Mouse (Mus musculus): ENCODE measurements around the gene Filip1. TPM values are rescaled to one million over a fixed set of nuclear protein-coding genes. Genes with fewer than 3 reads are reported as not detected.
A peak's percentile ranks its signal among the peaks of the same experiment; 100 is the strongest.

The Filip1 gene
- polyA plus RNA-seq, 1 experiment from 2014 or later = 1.8 TPM

- Histone ChIP-seq H3K9me3 (ENCODE audit: control insufficient read depth, low read length) (no peaks in the 10 kb centered on the region), H3K9ac (ENCODE audit: low read depth, low read length) (no peak overlapping the region), H3K36me3 (ENCODE audit: control insufficient read depth, insufficient read depth, low read length) (no peaks in the 10 kb centered on the region), H3K4me1 (replicated peaks; ENCODE audit: control insufficient read depth, insufficient read depth, low read length) (no peaks in the 10 kb centered on the region; the same call in 1 of the 2 replicates), H3K4me3 (ENCODE audit: low read depth, low read length) (no peak overlapping the region), H3K27me3 (replicated peaks; ENCODE audit: control insufficient read depth, insufficient read depth, low read length) (no peaks in the 10 kb centered on the region), H3K27ac (ENCODE audit: low read depth, low read length) (no peak overlapping the region), H3K4me2 (no peak overlapping the region)
- WGBS = 93% methylated on average over 1 of the region's 1 CpGs
- DNase-seq (ENCODE audit: low spot score) (no peak), ATAC-seq (replicated peaks; ENCODE audit: low FRiP score) (no peak)
Measured at GRCm38 (mm10) chr9:79892183-79892582, 120.5 kb downstream of the Filip1 start.

GRCm38 (mm10) chr9:79890488-79890887, 122.2 kb downstream of the Filip1 start:
- H3K27me3 ChIP-seq (replicated peaks; ENCODE audit: control insufficient read depth, insufficient read depth, low read length) = no peaks in the 10 kb centered on the region
- WGBS = 69% methylated on average over 4 of the region's 4 CpGs
- H3K4me2 ChIP-seq = no peak overlapping the region
- DNase-seq (ENCODE audit: low spot score) = no peak
- no peak overlapping the region for H3K9ac ChIP-seq (ENCODE audit: low read depth, low read length)
- no peaks in the 10 kb centered on the region for H3K36me3 ChIP-seq (ENCODE audit: control insufficient read depth, insufficient read depth, low read length)
- H3K4me3 ChIP-seq (ENCODE audit: low read depth, low read length) = no peak overlapping the region
- no peaks in the 10 kb centered on the region for H3K9me3 ChIP-seq (ENCODE audit: control insufficient read depth, low read length)
- no peaks in the 10 kb centered on the region; the same call in 1 of the 2 replicates for H3K4me1 ChIP-seq (replicated peaks; ENCODE audit: control insufficient read depth, insufficient read depth, low read length)
- ATAC-seq (replicated peaks; ENCODE audit: low FRiP score) = no peak
- H3K27ac ChIP-seq (ENCODE audit: low read depth, low read length) = no peak overlapping the region

DNA sequence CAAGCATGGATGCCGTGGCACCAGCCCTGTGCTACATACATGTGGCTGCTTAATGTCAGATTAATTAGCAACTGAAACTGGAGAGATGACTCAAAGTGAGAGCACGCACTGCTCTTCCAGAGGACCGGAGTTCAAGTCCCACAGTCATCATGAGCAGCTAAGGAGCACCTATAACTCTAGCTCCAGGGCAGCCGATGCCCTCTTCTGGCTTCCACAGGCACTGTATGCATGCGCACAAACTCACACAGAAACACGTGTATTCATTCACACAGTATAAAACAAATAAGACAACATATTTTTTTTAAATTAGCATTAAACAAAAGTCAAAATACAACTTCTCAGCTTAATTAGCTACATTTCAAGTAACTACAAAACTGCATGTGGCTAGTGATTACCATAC, 123.5 kb downstream of the Filip1 start:
- H3K4me1 ChIP-seq (replicated peaks; ENCODE audit: control insufficient read depth, insufficient read depth, low read length) = no peaks in the 10 kb centered on the region; the same call in 1 of the 2 replicates
- DNase-seq (ENCODE audit: low spot score) (no peak), ATAC-seq (replicated peaks; ENCODE audit: low FRiP score) (no peak)
- no peaks in the 10 kb centered on the region for H3K9me3 ChIP-seq (ENCODE audit: control insufficient read depth, low read length)
- no peak overlapping the region for H3K4me3 ChIP-seq (ENCODE audit: low read depth, low read length)
- H3K36me3 ChIP-seq (ENCODE audit: control insufficient read depth, insufficient read depth, low read length) = no peaks in the 10 kb centered on the region
- H3K4me2 ChIP-seq = no peak overlapping the region
- WGBS = 83% methylated on average over 6 of the region's 6 CpGs
- H3K27ac ChIP-seq (ENCODE audit: low read depth, low read length) = no peak overlapping the region
- no peak overlapping the region for H3K9ac ChIP-seq (ENCODE audit: low read depth, low read length)
- H3K27me3 ChIP-seq (replicated peaks; ENCODE audit: control insufficient read depth, insufficient read depth, low read length) = no peaks in the 10 kb centered on the region

DNA sequence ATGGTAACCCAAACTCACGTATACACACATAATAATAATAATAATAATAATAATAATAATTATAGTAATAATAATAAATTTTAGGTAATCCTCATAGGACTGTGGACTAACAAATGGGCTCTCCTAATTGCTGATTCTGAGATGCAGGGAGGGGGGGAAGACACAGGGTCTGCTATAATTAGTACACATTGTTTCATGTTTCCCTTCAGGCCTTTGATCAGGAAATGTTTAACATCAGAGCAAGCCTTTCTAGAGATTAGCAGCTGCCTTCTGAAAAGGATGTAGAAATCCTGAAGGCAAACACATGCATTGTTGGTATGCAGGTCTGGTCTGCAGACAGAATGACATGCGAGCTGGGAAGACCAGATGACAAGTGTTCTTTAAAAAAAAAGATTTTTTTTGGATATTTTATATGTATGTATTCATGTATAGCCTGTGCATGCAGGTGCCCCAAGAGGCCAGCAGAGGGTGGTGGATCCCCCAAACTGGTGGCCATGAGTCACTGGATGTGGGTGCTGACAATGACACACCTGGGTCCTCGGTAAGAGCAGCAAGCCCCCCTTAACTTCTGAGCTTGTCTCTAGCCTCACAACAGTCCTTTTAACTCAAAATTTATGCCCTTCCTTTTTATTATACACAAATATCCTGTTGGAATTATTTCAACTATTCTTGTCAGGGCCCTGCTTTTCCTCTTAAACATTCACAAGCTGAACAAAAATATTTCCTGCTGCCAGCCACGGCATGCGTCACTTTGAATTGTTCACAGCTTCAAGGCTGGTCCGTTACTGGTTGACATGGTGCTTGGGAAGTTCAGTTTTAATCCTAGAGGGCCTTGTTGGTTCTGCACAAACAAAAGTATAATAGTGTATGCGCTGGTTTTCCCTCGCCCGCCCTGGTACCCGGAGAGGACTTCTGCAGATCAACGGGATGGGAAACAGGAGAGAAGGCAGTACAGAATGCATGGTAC, 127.1 kb downstream of the Filip1 start:
- no peaks in the 10 kb centered on the region for H3K36me3 ChIP-seq (ENCODE audit: control insufficient read depth, insufficient read depth, low read length)
- H3K4me3 ChIP-seq (ENCODE audit: low read depth, low read length) = no peak overlapping the region
- no peak overlapping the region for H3K27ac ChIP-seq (ENCODE audit: low read depth, low read length)
- no peaks in the 10 kb centered on the region for H3K4me1 ChIP-seq (replicated peaks; ENCODE audit: control insufficient read depth, insufficient read depth, low read length)
- no peaks in the 10 kb centered on the region for H3K27me3 ChIP-seq (replicated peaks; ENCODE audit: control insufficient read depth, insufficient read depth, low read length)
- ATAC-seq (replicated peaks; ENCODE audit: low FRiP score) = no peak
- H3K4me2 ChIP-seq = no peak overlapping the region
- H3K9me3 ChIP-seq (ENCODE audit: control insufficient read depth, low read length) = no peaks in the 10 kb centered on the region
- 76% methylated on average over 11 of the region's 11 CpGs for WGBS
- no peak for DNase-seq (ENCODE audit: low spot score)
- H3K9ac ChIP-seq (ENCODE audit: low read depth, low read length) = no peak overlapping the region

- no peak for ATAC-seq (replicated peaks; ENCODE audit: low FRiP score)
- WGBS = 68% methylated on average over 2 of the region's 2 CpGs
- no peaks in the 10 kb centered on the region for H3K27me3 ChIP-seq (replicated peaks; ENCODE audit: control insufficient read depth, insufficient read depth, low read length)
- no peak overlapping the region for H3K4me3 ChIP-seq (ENCODE audit: low read depth, low read length)
- H3K27ac ChIP-seq (ENCODE audit: low read depth, low read length) = no peak overlapping the region
- no peaks in the 10 kb centered on the region for H3K36me3 ChIP-seq (ENCODE audit: control insufficient read depth, insufficient read depth, low read length)
- H3K4me2 ChIP-seq = no peak overlapping the region
- no peak for DNase-seq (ENCODE audit: low spot score)
- H3K9me3 ChIP-seq (ENCODE audit: control insufficient read depth, low read length) = no peaks in the 10 kb centered on the region
- H3K9ac ChIP-seq (ENCODE audit: low read depth, low read length) = no peak overlapping the region
- no peaks in the 10 kb centered on the region for H3K4me1 ChIP-seq (replicated peaks; ENCODE audit: control insufficient read depth, insufficient read depth, low read length)
Measured at GRCm38 (mm10) chr9:79883139-79883538, 129.5 kb downstream of the Filip1 start.

GRCm38 (mm10) chr9:79880031-79880430, 132.6 kb downstream of the Filip1 start:
- 49% methylated on average over 7 of the region's 7 CpGs for WGBS
- no peak overlapping the region for H3K4me3 ChIP-seq (ENCODE audit: low read depth, low read length)
- no peak overlapping the region for H3K4me2 ChIP-seq
- no peak overlapping the region for H3K27ac ChIP-seq (ENCODE audit: low read depth, low read length)
- no peaks in the 10 kb centered on the region for H3K36me3 ChIP-seq (ENCODE audit: control insufficient read depth, insufficient read depth, low read length)
- ATAC-seq (replicated peaks; ENCODE audit: low FRiP score) (no peak), DNase-seq (ENCODE audit: low spot score) (no peak)
- H3K27me3 ChIP-seq (replicated peaks; ENCODE audit: control insufficient read depth, insufficient read depth, low read length) = no peaks in the 10 kb centered on the region
- no peaks in the 10 kb centered on the region for H3K9me3 ChIP-seq (ENCODE audit: control insufficient read depth, low read length)
- H3K9ac ChIP-seq (ENCODE audit: low read depth, low read length) = no peak overlapping the region
- no peaks in the 10 kb centered on the region for H3K4me1 ChIP-seq (replicated peaks; ENCODE audit: control insufficient read depth, insufficient read depth, low read length)

GRCm38 (mm10) chr9:79875522-79876131, 137.0 kb downstream of the Filip1 start:
- no peaks in the 10 kb centered on the region for H3K9me3 ChIP-seq (ENCODE audit: control insufficient read depth, low read length)
- no peaks in the 10 kb centered on the region for H3K36me3 ChIP-seq (ENCODE audit: control insufficient read depth, insufficient read depth, low read length)
- no peaks in the 10 kb centered on the region for H3K27me3 ChIP-seq (replicated peaks; ENCODE audit: control insufficient read depth, insufficient read depth, low read length)
- no peak overlapping the region for H3K27ac ChIP-seq (ENCODE audit: low read depth, low read length)
- 69% methylated on average over 20 of the region's 20 CpGs for WGBS
- no peaks in the 10 kb centered on the region for H3K4me1 ChIP-seq (replicated peaks; ENCODE audit: control insufficient read depth, insufficient read depth, low read length)
- H3K9ac ChIP-seq (ENCODE audit: low read depth, low read length) = no peak overlapping the region
- ATAC-seq (replicated peaks; ENCODE audit: low FRiP score) = no peak
- H3K4me3 ChIP-seq (ENCODE audit: low read depth, low read length) = no peak overlapping the region
- DNase-seq (ENCODE audit: low spot score) = no peak
- peak overlapping the region; percentile 13; the same call in 1 of the 2 replicates for H3K4me2 ChIP-seq

DNA sequence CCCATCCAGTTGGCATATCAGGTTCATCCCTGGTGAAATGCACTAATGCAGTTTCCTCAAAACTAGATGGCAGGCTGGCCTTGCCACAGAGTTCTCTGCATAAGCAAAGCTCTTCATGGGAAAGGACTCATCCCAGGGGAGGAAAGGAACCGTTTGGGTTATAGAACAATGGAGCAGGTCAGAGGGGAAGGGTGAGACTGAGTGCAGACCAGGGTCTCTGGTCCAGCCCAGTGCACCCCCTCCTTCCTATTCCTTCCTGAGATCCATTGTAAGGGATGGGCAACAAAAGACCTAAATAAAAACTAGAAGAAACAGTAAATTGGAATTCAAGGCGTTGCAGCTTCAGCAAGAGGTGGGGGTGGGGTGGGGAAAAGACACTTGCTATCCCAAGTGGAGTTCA, 140.1 kb downstream of the Filip1 start:
- Histone ChIP-seq H3K9ac (ENCODE audit: low read depth, low read length) (no peak overlapping the region), H3K27me3 (replicated peaks; ENCODE audit: control insufficient read depth, insufficient read depth, low read length) (no peaks in the 10 kb centered on the region), H3K27ac (ENCODE audit: low read depth, low read length) (no peak overlapping the region), H3K36me3 (ENCODE audit: control insufficient read depth, insufficient read depth, low read length) (no peaks in the 10 kb centered on the region), H3K4me3 (ENCODE audit: low read depth, low read length) (no peak overlapping the region), H3K9me3 (ENCODE audit: control insufficient read depth, low read length) (no peaks in the 10 kb centered on the region), H3K4me1 (replicated peaks; ENCODE audit: control insufficient read depth, insufficient read depth, low read length) (no peaks in the 10 kb centered on the region), H3K4me2 (no peak overlapping the region)
- 38% methylated on average over 2 of the region's 2 CpGs for WGBS
- peak; percentile 57; the same call in 1 of the 2 replicates for ATAC-seq (replicated peaks; ENCODE audit: low FRiP score)
- no peak for DNase-seq (ENCODE audit: low spot score)

Data from liver, embryonic 11.5 days (tissue).